Mouse (Mus musculus): ENCODE data around the gene Nisch. TPM values are rescaled to one million over a fixed set of nuclear protein-coding genes. Genes with fewer than 3 reads are reported as not detected.

The Nisch gene
- total RNA-seq, 1 experiment: 169 TPM

DNA sequence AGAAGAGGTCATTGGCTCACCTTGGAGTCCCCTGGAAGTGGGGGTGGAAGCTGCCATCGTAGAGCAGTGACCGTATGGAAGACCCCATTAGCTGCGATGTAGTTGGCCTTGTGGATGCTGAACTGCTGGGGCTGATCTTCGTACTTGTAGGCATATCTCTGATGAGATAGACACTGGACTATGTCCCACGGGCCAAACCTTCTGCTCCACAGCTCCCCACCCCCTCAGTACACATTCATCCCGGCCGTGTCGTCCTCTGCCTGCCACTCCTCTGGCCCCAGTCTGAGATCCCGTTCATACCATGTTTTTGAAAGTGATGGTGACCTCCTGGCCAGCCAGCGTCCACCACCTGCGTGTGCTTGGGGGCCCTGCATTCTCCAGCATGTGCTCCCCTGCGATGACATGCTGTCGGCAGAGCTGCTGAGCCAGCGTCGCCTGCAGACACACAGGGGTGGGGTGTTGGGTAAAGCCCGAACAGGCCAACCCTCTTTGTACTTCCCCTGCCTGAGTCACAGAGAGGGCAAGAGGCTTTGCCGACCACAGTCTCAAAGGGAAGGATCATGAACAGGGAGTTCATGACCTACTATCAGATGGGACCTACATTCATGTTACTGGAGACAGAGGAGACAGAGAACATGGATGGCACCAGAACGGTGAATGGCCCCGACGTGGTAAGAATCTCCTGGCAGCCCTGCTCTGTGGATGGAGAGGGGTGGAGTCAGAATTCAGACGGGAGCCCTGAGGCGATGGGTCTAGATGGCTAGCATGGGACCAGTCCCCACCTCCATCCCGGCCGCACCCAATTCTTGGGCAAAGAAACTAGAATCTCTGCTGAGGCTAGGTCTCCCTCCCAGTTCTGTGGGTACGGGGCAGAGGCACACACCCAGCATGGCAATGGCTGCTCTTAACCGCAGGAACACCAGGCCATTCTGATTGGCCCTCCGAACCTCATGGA, 56.3 kb downstream of the Nisch start:
- in situ Hi-C loops (cut with MboI; ENCODE audit: low sequenced_read_pairs in 2 of 2, unreplicated experiment in 2 of 2): no loop called here
- Histone ChIP-seq H3K4me1 (ENCODE audit: control insufficient read depth in 2 of 2, insufficient read depth in 2 of 2, low read length in 2 of 2, poor library complexity in 1 of 2) (peaks cover 0 to 8% of the 10 kb centered on the region in 2 experiments; a peak in 1 of 4 replicates), H3K9me3 (ENCODE audit: control insufficient read depth, insufficient read depth, low read depth, low read length) (no peaks in the 10 kb centered on the region), H3K4me3 (ENCODE audit: insufficient read depth in 1 of 2, low read depth in 1 of 2, low read length in 2 of 2, poor library complexity in 1 of 2, severe bottlenecking in 1 of 2) (no peak overlapping the region), H3K36me3 (ENCODE audit: control insufficient read depth, insufficient read depth, low read length, poor library complexity, severe bottlenecking) (no peaks in the 10 kb centered on the region), H3K27ac (ENCODE audit: insufficient read depth, low read depth, low read length, poor library complexity, severe bottlenecking) (no peak overlapping the region), H3K9ac (ENCODE audit: insufficient read depth, low read depth, low read length, poor library complexity, severe bottlenecking) (no peak overlapping the region)
- DNase-seq (ENCODE audit: low read depth, low spot score): no peak
- TF ChIP-seq CHD2 (IDR thresholded peaks at IDR 0.05; ENCODE audit: low read depth, low read length): no peak
- TF ChIP-seq ZC3H11A (IDR thresholded peaks at IDR 0.05; ENCODE audit: borderline replicate concordance, low read depth, low read length): no peak
- TF ChIP-seq ZNF384 (IDR thresholded peaks at IDR 0.05; ENCODE audit: low read depth, low read length): no peak
- TF ChIP-seq MAFK (IDR thresholded peaks at IDR 0.05; ENCODE audit: insufficient read depth, low read depth, low read length): no peak
- TF ChIP-seq HCFC1 (IDR thresholded peaks at IDR 0.05; ENCODE audit: borderline replicate concordance, insufficient read depth, low read length): no peak

DNA sequence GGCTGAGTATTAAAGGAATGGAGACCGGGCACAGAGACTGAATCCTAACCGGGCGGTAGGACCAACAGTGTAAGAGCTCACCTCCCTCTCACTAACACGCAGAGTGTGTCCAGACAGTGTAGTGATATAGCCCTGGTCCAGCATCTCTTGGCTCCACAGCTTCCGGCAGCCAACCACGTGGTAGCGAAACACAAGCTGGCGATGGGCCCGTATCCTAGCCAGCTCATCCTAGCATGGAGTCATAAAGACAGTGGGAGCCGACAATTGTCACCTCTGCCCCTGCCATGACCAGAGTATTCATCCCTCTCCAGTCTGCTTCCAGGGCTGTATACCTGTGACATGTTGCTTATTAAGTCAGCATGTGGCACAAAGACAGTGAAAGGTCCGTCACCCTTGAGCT, 71.1 kb downstream of the Nisch start:
- Histone ChIP-seq H3K36me3 (ENCODE audit: control insufficient read depth, insufficient read depth, low read length, poor library complexity, severe bottlenecking) (0 out of 2 replicates have a peak, but pooled peaks cover 2% of the 10 kb centered on the region), H3K4me1 (ENCODE audit: control insufficient read depth in 2 of 2, insufficient read depth in 2 of 2, low read length in 2 of 2, poor library complexity in 1 of 2) (no peaks in the 10 kb centered on the region), H3K9me3 (ENCODE audit: control insufficient read depth, insufficient read depth, low read depth, low read length) (no peaks in the 10 kb centered on the region), H3K9ac (ENCODE audit: insufficient read depth, low read depth, low read length, poor library complexity, severe bottlenecking) (no peak overlapping the region), H3K27ac (ENCODE audit: insufficient read depth, low read depth, low read length, poor library complexity, severe bottlenecking) (no peak overlapping the region), H3K4me3 (ENCODE audit: insufficient read depth in 1 of 2, low read depth in 1 of 2, low read length in 2 of 2, poor library complexity in 1 of 2, severe bottlenecking in 1 of 2) (no peak overlapping the region)
- no peak for TF ChIP-seq ZNF384 (IDR thresholded peaks at IDR 0.05; ENCODE audit: low read depth, low read length)
- no peak for TF ChIP-seq HCFC1 (IDR thresholded peaks at IDR 0.05; ENCODE audit: borderline replicate concordance, insufficient read depth, low read length)
- no peak for TF ChIP-seq ZC3H11A (IDR thresholded peaks at IDR 0.05; ENCODE audit: borderline replicate concordance, low read depth, low read length)
- no peak for TF ChIP-seq MAFK (IDR thresholded peaks at IDR 0.05; ENCODE audit: insufficient read depth, low read depth, low read length)
- TF ChIP-seq CHD2 (IDR thresholded peaks at IDR 0.05; ENCODE audit: low read depth, low read length): no peak
- in situ Hi-C loops (cut with MboI; ENCODE audit: low sequenced_read_pairs in 2 of 2, unreplicated experiment in 2 of 2): no loop called here
- no peak for DNase-seq (ENCODE audit: low read depth, low spot score)

DNA sequence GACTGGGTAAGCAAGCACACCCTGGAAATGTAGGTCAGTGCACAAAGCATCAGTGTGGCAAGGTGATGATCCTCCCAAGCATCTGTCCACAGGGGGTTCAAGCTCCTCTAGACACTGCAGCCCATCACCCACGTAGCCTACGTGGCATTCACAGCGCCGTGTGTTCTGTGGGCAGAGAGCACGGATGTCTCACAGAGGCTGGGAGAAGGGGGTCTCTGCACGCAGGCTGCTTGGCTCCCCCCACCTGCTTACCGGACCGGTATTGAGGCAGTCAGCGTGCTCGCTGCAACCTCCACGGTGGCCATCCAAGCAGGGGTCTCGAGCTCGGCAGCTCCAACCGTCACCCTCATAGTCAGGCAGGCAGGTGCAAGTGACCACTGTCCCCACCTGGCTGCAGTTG, 75.7 kb downstream of the Nisch start:
- H3K27ac ChIP-seq (ENCODE audit: insufficient read depth, low read depth, low read length, poor library complexity, severe bottlenecking): no peak overlapping the region
- no peak for DNase-seq (ENCODE audit: low read depth, low spot score)
- peaks cover 36% of the 10 kb centered on the region for H3K36me3 ChIP-seq (ENCODE audit: control insufficient read depth, insufficient read depth, low read length, poor library complexity, severe bottlenecking)
- H3K9me3 ChIP-seq (ENCODE audit: control insufficient read depth, insufficient read depth, low read depth, low read length): no peaks in the 10 kb centered on the region
- H3K9ac ChIP-seq (ENCODE audit: insufficient read depth, low read depth, low read length, poor library complexity, severe bottlenecking): no peak overlapping the region
- peaks cover 6 to 16% of the 10 kb centered on the region in 2 experiments; a peak in 2 of 4 replicates for H3K4me1 ChIP-seq (ENCODE audit: control insufficient read depth in 2 of 2, insufficient read depth in 2 of 2, low read length in 2 of 2, poor library complexity in 1 of 2)
- in situ Hi-C loops (cut with MboI; ENCODE audit: low sequenced_read_pairs in 2 of 2, unreplicated experiment in 2 of 2): no loop called here
- TF ChIP-seq CHD2 (IDR thresholded peaks at IDR 0.05; ENCODE audit: low read depth, low read length) (no peak), ZC3H11A (IDR thresholded peaks at IDR 0.05; ENCODE audit: borderline replicate concordance, low read depth, low read length) (no peak), ZNF384 (IDR thresholded peaks at IDR 0.05; ENCODE audit: low read depth, low read length) (no peak)
- no peak overlapping the region for H3K4me3 ChIP-seq (ENCODE audit: insufficient read depth in 1 of 2, low read depth in 1 of 2, low read length in 2 of 2, poor library complexity in 1 of 2, severe bottlenecking in 1 of 2)

DNA sequence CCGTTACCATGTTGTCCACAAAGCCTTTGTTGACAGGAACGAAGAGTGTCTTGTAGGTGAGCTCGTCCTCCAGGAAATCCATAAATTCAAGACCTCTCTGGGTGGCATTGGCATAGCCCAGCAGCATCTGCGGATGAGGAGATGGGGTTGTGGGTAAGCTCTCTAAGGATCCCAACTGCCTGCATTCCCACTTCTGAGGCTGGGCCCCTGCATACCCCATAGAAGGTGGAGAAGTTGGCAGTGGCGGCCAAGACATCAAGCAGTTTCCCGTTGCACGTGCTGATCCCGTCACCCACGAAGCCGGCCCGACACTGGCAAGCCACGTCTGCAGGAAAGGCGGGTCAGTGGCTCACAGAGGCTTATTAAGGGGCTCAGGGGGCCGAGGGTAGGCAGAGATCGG, 76.6 kb downstream of the Nisch start:
- H3K4me1 ChIP-seq (ENCODE audit: control insufficient read depth in 2 of 2, insufficient read depth in 2 of 2, low read length in 2 of 2, poor library complexity in 1 of 2): peaks cover 6 to 16% of the 10 kb centered on the region in 2 experiments; a peak in 2 of 4 replicates
- H3K9ac ChIP-seq (ENCODE audit: insufficient read depth, low read depth, low read length, poor library complexity, severe bottlenecking): no peak overlapping the region
- DNase-seq (ENCODE audit: low read depth, low spot score): no peak
- in situ Hi-C loops (cut with MboI; ENCODE audit: low sequenced_read_pairs in 2 of 2, unreplicated experiment in 2 of 2): no loop called here
- peaks cover 45% of the 10 kb centered on the region for H3K36me3 ChIP-seq (ENCODE audit: control insufficient read depth, insufficient read depth, low read length, poor library complexity, severe bottlenecking)
- H3K9me3 ChIP-seq (ENCODE audit: control insufficient read depth, insufficient read depth, low read depth, low read length): no peaks in the 10 kb centered on the region
- no peak overlapping the region for H3K4me3 ChIP-seq (ENCODE audit: insufficient read depth in 1 of 2, low read depth in 1 of 2, low read length in 2 of 2, poor library complexity in 1 of 2, severe bottlenecking in 1 of 2)
- no peak overlapping the region for H3K27ac ChIP-seq (ENCODE audit: insufficient read depth, low read depth, low read length, poor library complexity, severe bottlenecking)
- no peak for TF ChIP-seq CHD2 (IDR thresholded peaks at IDR 0.05; ENCODE audit: low read depth, low read length)

Data from ES-E14 (cell line).